Mouse (Mus musculus) liver, embryonic 13.5 days (tissue): ENCODE data around the gene 1110059E24Rik. TPM values are rescaled to one million over a fixed set of nuclear protein-coding genes. Genes with fewer than 3 reads are reported as not detected.
"Not testable (repeated sequence)": the region's sequence is repeated elsewhere in the genome, so short reads cannot be mapped to it uniquely, and the experiment has no call there.

ENCODE experiments used
- ATAC-seq: fragments of 200-750 bp; cut with Nextera tagmentation; 2 replicates; pipeline ENCODE4 v1.8.0; 2017; ENCODE audit warnings: low read depth, mild to moderate bottlenecking, moderate number of reproducible peaks, moderate library complexity
- DNase-seq: peaks from one replicate; pipeline ENCODE4 v3.0.0; 2022
- H3K27ac ChIP-seq: fragments of 300-500 bp; sonication (generic); 2 replicates; pipeline ENCODE4 v1.5.1; 2015; ENCODE audit warnings: moderate library complexity, mild to moderate bottlenecking, inconsistent platforms
- H3K27me3 ChIP-seq: fragments of 300-500 bp; sonication (generic); 2 replicates; pipeline ENCODE4 v1.6.1; 2015; ENCODE audit warnings: mild to moderate bottlenecking, inconsistent platforms
- H3K36me3 ChIP-seq: fragments of 300-500 bp; sonication (generic); 2 replicates; pipeline ENCODE4 v1.6.1; 2015; ENCODE audit warnings: mild to moderate bottlenecking, inconsistent platforms
- H3K4me1 ChIP-seq: fragments of 300-500 bp; sonication (generic); replicated peaks from 2 replicates; pipeline ENCODE4 v1.6.1; 2015; ENCODE audit warnings: inconsistent platforms
- H3K4me2 ChIP-seq: fragments of 300-500 bp; sonication (generic); 2 replicates; pipeline ENCODE4 v1.6.1; 2015; ENCODE audit warnings: inconsistent platforms, mild to moderate bottlenecking, moderate library complexity
- H3K4me3 ChIP-seq: fragments of 300-500 bp; sonication (generic); replicated peaks from 2 replicates; pipeline ENCODE4 v1.5.1; 2015; ENCODE audit warnings: mild to moderate bottlenecking, inconsistent platforms
- H3K9ac ChIP-seq: fragments of 300-500 bp; sonication (generic); 2 replicates; pipeline ENCODE4 v1.6.1; 2015; ENCODE audit warnings: mild to moderate bottlenecking, inconsistent platforms
- H3K9me3 ChIP-seq: fragments of 300-500 bp; sonication (generic); replicated peaks from 2 replicates; pipeline ENCODE4 v1.6.1; 2016; ENCODE audit warnings: inconsistent platforms
- WGBS: fragments of 180-500 bp; shearing (Covaris S2); methylation state at CpG from one replicate; pipeline ENCODE4 v1.1.7; 2015; ENCODE audit not compliant: insufficient replicate concordance; 5-methylcytosine and 5-hydroxymethylcytosine counted together
- polyA plus RNA-seq: library from polyadenylated mRNA; unstranded; fragments of >200 nt; fragmentation: Nextera tagmentation; extraction: Ambion mirVana; gene quantifications from 2 replicates; pipeline ENCODE4 v1.2.1, GENCODE M21; 2015

The 1110059E24Rik gene
- polyA plus RNA-seq, 1 experiment from 2014 or later: 17.2 TPM

- not testable (repeated sequence) for H3K4me1 ChIP-seq, ATAC-seq, H3K27ac ChIP-seq, H3K36me3 ChIP-seq, H3K9ac ChIP-seq, DNase-seq, H3K9me3 ChIP-seq, H3K4me3 ChIP-seq, H3K4me2 ChIP-seq, H3K27me3 ChIP-seq
- WGBS: 76% methylated on average over 5 of the region's 5 CpGs
Measured at GRCm38 (mm10) chr19:21592216-21592615, 60.6 kb downstream of the 1110059E24Rik start.

- ATAC-seq (no peak), DNase-seq (no peak)
- 78% methylated on average over 1 of the region's 1 CpGs for WGBS
- H3K27ac ChIP-seq: no peak overlapping the region
- no peaks in the 10 kb centered on the region for H3K27me3 ChIP-seq
- no peak overlapping the region for H3K4me3 ChIP-seq
- no peaks in the 10 kb centered on the region for H3K36me3 ChIP-seq
- H3K9me3 ChIP-seq: no peaks in the 10 kb centered on the region
- H3K4me1 ChIP-seq: no peaks in the 10 kb centered on the region
- no peak overlapping the region for H3K9ac ChIP-seq
- H3K4me2 ChIP-seq: no peak overlapping the region
Measured at GRCm38 (mm10) chr19:21589888-21590287, 62.9 kb downstream of the 1110059E24Rik start.

- Histone ChIP-seq H3K4me1 (no peaks in the 10 kb centered on the region), H3K9me3 (no peaks in the 10 kb centered on the region), H3K4me2 (no peak overlapping the region), H3K9ac (no peak overlapping the region), H3K27me3 (no peaks in the 10 kb centered on the region), H3K36me3 (no peaks in the 10 kb centered on the region), H3K27ac (no peak overlapping the region), H3K4me3 (no peak overlapping the region)
- 60% methylated on average over 4 of the region's 4 CpGs for WGBS
- DNase-seq (no peak), ATAC-seq (no peak)
Measured at GRCm38 (mm10) chr19:21587593-21587992, 65.2 kb downstream of the 1110059E24Rik start.

- Histone ChIP-seq H3K9ac (no peak overlapping the region), H3K27ac (no peak overlapping the region), H3K27me3 (no peaks in the 10 kb centered on the region), H3K9me3 (no peaks in the 10 kb centered on the region), H3K4me3 (no peak overlapping the region), H3K4me2 (no peak overlapping the region), H3K4me1 (no peaks in the 10 kb centered on the region), H3K36me3 (no peaks in the 10 kb centered on the region)
- 63% methylated on average over 1 of the region's 1 CpGs for WGBS
- DNase-seq (no peak), ATAC-seq (no peak)
Measured at GRCm38 (mm10) chr19:21586546-21586945, 66.2 kb downstream of the 1110059E24Rik start.

GRCm38 (mm10) chr19:21585868-21586267 is 66.9 kb downstream of the 1110059E24Rik start:
- Histone ChIP-seq H3K9me3 (no peaks in the 10 kb centered on the region), H3K9ac (no peak overlapping the region), H3K4me2 (no peak overlapping the region), H3K4me3 (no peak overlapping the region), H3K4me1 (no peaks in the 10 kb centered on the region), H3K27ac (no peak overlapping the region), H3K27me3 (no peaks in the 10 kb centered on the region), H3K36me3 (no peaks in the 10 kb centered on the region)
- 37% methylated on average over 2 of the region's 2 CpGs for WGBS
- ATAC-seq (no peak), DNase-seq (no peak)

GRCm38 (mm10) chr19:21583986-21584385 is 68.8 kb downstream of the 1110059E24Rik start:
- Histone ChIP-seq H3K27ac (no peak overlapping the region), H3K4me3 (no peak overlapping the region), H3K9ac (no peak overlapping the region), H3K4me2 (no peak overlapping the region), H3K36me3 (no peaks in the 10 kb centered on the region), H3K9me3 (no peaks in the 10 kb centered on the region), H3K27me3 (no peaks in the 10 kb centered on the region), H3K4me1 (no peaks in the 10 kb centered on the region)
- WGBS: 70% methylated on average over 5 of the region's 5 CpGs
- no peak for DNase-seq
- no peak for ATAC-seq

GRCm38 (mm10) chr19:21583523-21583984 is 69.2 kb downstream of the 1110059E24Rik start:
- no peak for ATAC-seq
- H3K36me3 ChIP-seq: no peaks in the 10 kb centered on the region

GRCm38 (mm10) chr19:21581404-21581803 is 71.4 kb downstream of the 1110059E24Rik start:
- no peak overlapping the region for H3K4me3 ChIP-seq

More at GRCm38 (mm10) chr19:21583523-21583984, 69.2 kb downstream of the 1110059E24Rik start:
- H3K27ac ChIP-seq: no peak overlapping the region
- 62% methylated on average over 4 of the region's 4 CpGs for WGBS
- H3K4me3 ChIP-seq: no peak overlapping the region
- no peak overlapping the region for H3K9ac ChIP-seq
- DNase-seq: no peak
- H3K9me3 ChIP-seq: no peaks in the 10 kb centered on the region
- no peak overlapping the region for H3K4me2 ChIP-seq
- H3K27me3 ChIP-seq: no peaks in the 10 kb centered on the region
- no peaks in the 10 kb centered on the region for H3K4me1 ChIP-seq

GRCm38 (mm10) chr19:21579896-21580295 is 72.9 kb downstream of the 1110059E24Rik start:
- Histone ChIP-seq H3K4me1 (no peaks in the 10 kb centered on the region), H3K9me3 (no peaks in the 10 kb centered on the region), H3K36me3 (no peaks in the 10 kb centered on the region), H3K27ac (no peak overlapping the region), H3K9ac (no peak overlapping the region), H3K4me2 (no peak overlapping the region), H3K4me3 (no peak overlapping the region), H3K27me3 (no peaks in the 10 kb centered on the region)
- 65% methylated on average over 3 of the region's 3 CpGs for WGBS
- no peak for DNase-seq
- no peak for ATAC-seq

More at GRCm38 (mm10) chr19:21581404-21581803, 71.4 kb downstream of the 1110059E24Rik start:
- Histone ChIP-seq H3K4me2 (no peak overlapping the region), H3K27ac (no peak overlapping the region), H3K9ac (no peak overlapping the region), H3K36me3 (no peaks in the 10 kb centered on the region), H3K4me1 (no peaks in the 10 kb centered on the region), H3K9me3 (no peaks in the 10 kb centered on the region), H3K27me3 (no peaks in the 10 kb centered on the region)
- 28% methylated on average over 6 of the region's 6 CpGs for WGBS
- DNase-seq (no peak), ATAC-seq (no peak)

- no peak overlapping the region for H3K9ac ChIP-seq
- no peaks in the 10 kb centered on the region for H3K27me3 ChIP-seq
- no peaks in the 10 kb centered on the region for H3K36me3 ChIP-seq
- no peaks in the 10 kb centered on the region for H3K4me1 ChIP-seq
- DNase-seq (no peak), ATAC-seq (no peak)
- WGBS: 61% methylated on average over 3 of the region's 3 CpGs
- H3K27ac ChIP-seq: no peak overlapping the region
- H3K9me3 ChIP-seq: no peaks in the 10 kb centered on the region
- no peak overlapping the region for H3K4me3 ChIP-seq
- no peak overlapping the region for H3K4me2 ChIP-seq
Measured at GRCm38 (mm10) chr19:21577443-21577842, 75.3 kb downstream of the 1110059E24Rik start.

- WGBS: 74% methylated on average over 7 of the region's 7 CpGs
- Histone ChIP-seq H3K9ac (no peak overlapping the region), H3K36me3 (no peaks in the 10 kb centered on the region), H3K4me1 (peaks cover 10% of the 10 kb centered on the region), H3K27ac (no peak overlapping the region), H3K27me3 (no peaks in the 10 kb centered on the region), H3K4me2 (no peak overlapping the region), H3K4me3 (no peak overlapping the region), H3K9me3 (no peaks in the 10 kb centered on the region)
- DNase-seq (no peak), ATAC-seq (no peak)
Measured at GRCm38 (mm10) chr19:21571986-21572385, 80.8 kb downstream of the 1110059E24Rik start.

GRCm38 (mm10) chr19:21571223-21571980 is 81.4 kb downstream of the 1110059E24Rik start:
- Histone ChIP-seq H3K4me3 (no peak overlapping the region), H3K36me3 (no peaks in the 10 kb centered on the region), H3K4me2 (no peak overlapping the region), H3K27me3 (no peaks in the 10 kb centered on the region), H3K4me1 (peaks cover 15% of the 10 kb centered on the region), H3K9me3 (no peaks in the 10 kb centered on the region), H3K9ac (no peak overlapping the region), H3K27ac (no peak overlapping the region)
- ATAC-seq (no peak), DNase-seq (peak; percentile 55)
- WGBS: 38% methylated on average over 16 of the region's 16 CpGs
